Mouse (Mus musculus) MEL (cell line): Measurements from ENCODE around the gene Ociad2.

ENCODE experiments used
- CHD1 ChIP-seq: IDR thresholded peaks from 2 replicates; pipeline ENCODE4 v1.6.1; 2012; ENCODE audit warnings: low read depth, mild to moderate bottlenecking, inconsistent platforms, low read length, improper control_type of control experiment
- CTCF ChIP-seq, 3 experiments: IDR thresholded peaks in 2 of 3; conservative IDR thresholded peaks in 1 of 3; 2 replicates each; pipeline ENCODE4 v1.5.1; 2011 to 2012; ENCODE audit warnings: low read length in 3 of 3, low read depth in 2 of 3, mild to moderate bottlenecking in 2 of 3, improper control_type of control experiment in 1 of 3, inconsistent platforms in 1 of 3, mixed read lengths in 1 of 3, moderate library complexity in 1 of 3; ENCODE audit not compliant: control insufficient read depth in 1 of 3, insufficient read depth in 1 of 3, poor library complexity in 1 of 3, severe bottlenecking in 1 of 3
- EP300 ChIP-seq, 2 experiments: IDR thresholded peaks; 2 replicates each; pipeline ENCODE4 v1.6.1; 2011; ENCODE audit warnings: improper control_type of control experiment in 2 of 2, low read length in 2 of 2, low read depth in 1 of 2, mild to moderate bottlenecking in 1 of 2
- MAX ChIP-seq: IDR thresholded peaks from 2 replicates; pipeline ENCODE4 v1.6.1; 2011; ENCODE audit warnings: low read length, improper control_type of control experiment
- POLR2AphosphoS5 ChIP-seq: IDR thresholded peaks from 2 replicates; pipeline ENCODE4 v1.6.1; 2012; ENCODE audit warnings: low read depth, borderline replicate concordance, mild to moderate bottlenecking, inconsistent platforms, low read length, moderate library complexity, mixed read lengths

DNA sequence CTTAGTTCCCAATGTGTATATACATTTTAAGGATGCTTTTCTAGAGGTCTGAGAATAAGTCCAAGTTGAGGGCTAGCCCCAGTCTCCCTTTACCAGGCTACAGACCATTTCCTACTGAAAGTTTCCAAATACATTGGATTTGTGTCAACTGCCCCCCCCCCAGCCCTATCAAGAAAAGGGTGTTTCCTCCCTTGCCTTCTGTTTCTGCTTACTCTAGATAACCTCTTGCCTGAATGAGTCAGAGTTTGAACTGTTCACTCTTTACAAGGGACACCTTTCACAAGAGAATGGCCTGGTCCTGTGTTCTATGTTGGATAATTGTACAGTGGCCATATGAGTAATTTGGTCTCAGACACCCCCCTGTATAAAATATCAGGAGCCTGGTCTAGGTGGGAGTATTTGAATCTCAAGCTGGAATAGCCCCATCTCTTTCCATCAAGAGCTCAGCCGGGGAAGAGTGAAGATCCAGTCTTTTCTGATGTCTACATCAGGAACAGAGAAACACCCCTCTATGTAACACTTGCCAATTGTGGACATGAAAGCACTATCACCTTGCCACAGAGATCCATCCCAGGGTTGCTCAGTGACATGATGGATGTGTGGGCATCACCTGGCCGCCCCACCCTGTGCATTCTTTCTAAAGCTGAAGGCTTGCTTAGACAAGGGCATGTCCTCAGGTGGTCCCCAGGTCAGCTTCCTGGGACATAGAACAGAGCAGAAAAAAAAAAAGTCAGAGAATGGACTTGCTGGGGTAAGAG lies 23.5 kb upstream of the Ociad2 start:
- TF ChIP-seq EP300 (IDR thresholded peaks at IDR 0.05; ENCODE audit: low read depth in 1 of 2, low read length in 2 of 2), result peak; percentile 91 to 93
- no peak for TF ChIP-seq MAX
- no peak for TF ChIP-seq POLR2AphosphoS5
- no peak for TF ChIP-seq CHD1
- no peak for TF ChIP-seq CTCF (IDR thresholded peaks at IDR 0.05 in 2 of 3, conservative IDR thresholded peaks at IDR 0.05 in 1 of 3; ENCODE audit: control insufficient read depth in 1 of 3, insufficient read depth in 1 of 3, low read depth in 2 of 3, low read length in 3 of 3, poor library complexity in 1 of 3, severe bottlenecking in 1 of 3)
